Comparison of ENCODE assay signal across 11 mouse cellular contexts in the genomic region with DNA sequence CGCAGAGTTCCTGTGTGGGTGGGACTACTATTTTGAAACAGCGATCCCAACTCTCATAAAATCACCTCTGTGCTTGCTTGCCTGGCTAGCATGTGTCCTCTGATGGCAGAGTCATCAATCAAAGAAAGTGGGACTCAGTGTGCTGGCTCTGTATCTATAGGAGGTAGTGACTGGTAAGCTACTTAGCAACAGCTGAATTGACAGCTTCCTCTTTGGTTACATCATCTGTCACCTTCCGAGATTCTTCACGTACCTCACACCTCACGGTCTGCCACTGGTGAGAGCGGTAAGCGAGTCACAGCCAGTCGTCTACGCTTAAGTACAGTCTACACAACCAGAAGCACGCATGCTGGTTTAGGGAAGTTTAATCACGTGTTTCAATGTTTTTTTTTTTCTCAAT.
DNase-seq lines count a peak whose midpoint lies in the region; ATAC-seq lines count a peak whose summit lies in the region.
"Had no signal": no experiment of that assay in that cellular context is flagged by ENCODE, and none has a peak within 500 bp of the region (broad histone marks: within the 10 kb centered on the region; RNA-seq: fewer than 3 reads in every experiment).

No protein-coding gene starts in this region.

- no peak for DNase-seq in heart, adult 11 months
- DNase-seq in lung, postnatal 36 days: no peak
- DNase-seq in yolk sac, embryonic 10.5 days (ENCODE audit: low spot score): peak; percentile 9
- DNase-seq in spleen, postnatal 14 days (ENCODE audit: low spot score in 2 of 2): no peak
- DNase-seq: gastrocnemius, postnatal 10 days; liver, postnatal 0 days had no signal

- peak; percentile 49; the same call in 1 of the 2 replicates for ATAC-seq in heart, embryonic 11.5 days (replicated peaks; ENCODE audit: insufficient number of reproducible peaks, low FRiP score, low TSS enrichment)
- ATAC-seq in lung, embryonic 15.5 days (ENCODE audit: borderline replicate concordance, extremely low read depth, low FRiP score, low TSS enrichment): no peak
- ATAC-seq in hindbrain, embryonic 16.5 days: peak; percentile 84
- ATAC-seq in liver, embryonic 12.5 days: no peak
- ATAC-seq: liver, postnatal 0 days had no signal

- H3K9me3 ChIP-seq in heart, embryonic 11.5 days (replicated peaks; ENCODE audit: control insufficient read depth, low read length): no peaks in the 10 kb centered on the region
- no peaks in the 10 kb centered on the region for H3K9me3 ChIP-seq in lung, embryonic 15.5 days
- no peaks in the 10 kb centered on the region for H3K9me3 ChIP-seq in hindbrain, embryonic 16.5 days (ENCODE audit: control insufficient read depth, low read length)
- no peaks in the 10 kb centered on the region for H3K9me3 ChIP-seq in liver, embryonic 12.5 days (replicated peaks)
- H3K9me3 ChIP-seq: embryonic facial prominence, embryonic 13.5 days had no signal

- no peaks in the 10 kb centered on the region for H3K27me3 ChIP-seq in heart, embryonic 11.5 days (ENCODE audit: control insufficient read depth, insufficient read depth, low read length)
- no peaks in the 10 kb centered on the region for H3K27me3 ChIP-seq in lung, embryonic 15.5 days
- no peaks in the 10 kb centered on the region for H3K27me3 ChIP-seq in hindbrain, embryonic 16.5 days (replicated peaks; ENCODE audit: control insufficient read depth, insufficient read depth, low read length)
- H3K27me3 ChIP-seq in liver, embryonic 12.5 days (replicated peaks): no peaks in the 10 kb centered on the region
- H3K27me3 ChIP-seq: embryonic facial prominence, embryonic 13.5 days had no signal

- WGBS in heart, embryonic 11.5 days (ENCODE audit: insufficient replicate concordance): 22% methylated on average over 11 of the region's 11 CpGs
- 18% methylated on average over 11 of the region's 11 CpGs for WGBS in lung, embryonic 15.5 days
- WGBS in hindbrain, embryonic 16.5 days: 51% methylated on average over 11 of the region's 11 CpGs
- WGBS in liver, embryonic 12.5 days (ENCODE audit: insufficient replicate concordance): 27% methylated on average over 11 of the region's 11 CpGs

- no peak overlapping the region for H3K27ac ChIP-seq in heart, embryonic 11.5 days (ENCODE audit: low read depth, low read length)
- no peak overlapping the region for H3K27ac ChIP-seq in lung, embryonic 15.5 days
- H3K27ac ChIP-seq in hindbrain, embryonic 16.5 days (ENCODE audit: low read depth, low read length): no peak overlapping the region
- no peak overlapping the region for H3K27ac ChIP-seq in liver, embryonic 12.5 days
- H3K27ac ChIP-seq: embryonic facial prominence, embryonic 13.5 days had no signal

- H3K36me3 ChIP-seq in heart, embryonic 11.5 days (ENCODE audit: control insufficient read depth, insufficient read depth, low read length): no peaks in the 10 kb centered on the region
- no peaks in the 10 kb centered on the region for H3K36me3 ChIP-seq in lung, embryonic 15.5 days
- H3K36me3 ChIP-seq in hindbrain, embryonic 16.5 days (ENCODE audit: control insufficient read depth, insufficient read depth, low read length): no peaks in the 10 kb centered on the region
- no peaks in the 10 kb centered on the region for H3K36me3 ChIP-seq in liver, embryonic 12.5 days
- H3K36me3 ChIP-seq: embryonic facial prominence, embryonic 13.5 days had no signal

- peak overlapping the region; percentile 18; the same call in 1 of the 2 replicates for H3K4me2 ChIP-seq in heart, embryonic 11.5 days
- H3K4me2 ChIP-seq in lung, embryonic 15.5 days: peak overlapping the region; percentile 16; the same call in 1 of the 2 replicates
- H3K4me2 ChIP-seq in hindbrain, embryonic 16.5 days (ENCODE audit: low read length): peak overlapping the region; percentile 22; the same call in 1 of the 2 replicates
- no peak overlapping the region for H3K4me2 ChIP-seq in liver, embryonic 12.5 days
- H3K4me2 ChIP-seq: embryonic facial prominence, embryonic 13.5 days had no signal

- no peak overlapping the region for H3K9ac ChIP-seq in heart, embryonic 11.5 days (ENCODE audit: low read depth, low read length)
- no peak overlapping the region for H3K9ac ChIP-seq in lung, embryonic 15.5 days
- H3K9ac ChIP-seq in hindbrain, embryonic 16.5 days (ENCODE audit: low read depth, low read length): no peak overlapping the region
- H3K9ac ChIP-seq in liver, embryonic 12.5 days: no peak overlapping the region
- H3K9ac ChIP-seq: embryonic facial prominence, embryonic 13.5 days; liver, postnatal 0 days had no signal

- H3K4me1 ChIP-seq in heart, embryonic 11.5 days (ENCODE audit: control insufficient read depth, insufficient read depth, low read length): no peaks in the 10 kb centered on the region; the same call in 1 of the 2 replicates
- H3K4me1 ChIP-seq in lung, embryonic 15.5 days: peaks cover 5% of the 10 kb centered on the region
- no peaks in the 10 kb centered on the region for H3K4me1 ChIP-seq in hindbrain, embryonic 16.5 days (ENCODE audit: control insufficient read depth, insufficient read depth, low read depth, low read length)
- H3K4me1 ChIP-seq in liver, embryonic 12.5 days: no peaks in the 10 kb centered on the region
- H3K4me1 ChIP-seq: embryonic facial prominence, embryonic 13.5 days had no signal

- H3K4me3 ChIP-seq in heart, embryonic 11.5 days (ENCODE audit: low read depth, low read length): no peak overlapping the region
- H3K4me3 ChIP-seq in lung, embryonic 15.5 days: no peak overlapping the region
- H3K4me3 ChIP-seq in hindbrain, embryonic 16.5 days (ENCODE audit: low read length): no peak overlapping the region
- H3K4me3 ChIP-seq in liver, embryonic 12.5 days: no peak overlapping the region
- H3K4me3 ChIP-seq: embryonic facial prominence, embryonic 13.5 days had no signal

Comparison
In these comparisons a context has a peak if more than half of its experiments do, and no peak if none do; other contexts are left out.
1. ATAC-seq: peak in heart, embryonic 11.5 days (single experiment) and hindbrain, embryonic 16.5 days (single experiment); none in lung, embryonic 15.5 days (single experiment) and liver, embryonic 12.5 days (single experiment).